15 mouse cellular contexts compared by ENCODE assay signal in the genomic region with DNA sequence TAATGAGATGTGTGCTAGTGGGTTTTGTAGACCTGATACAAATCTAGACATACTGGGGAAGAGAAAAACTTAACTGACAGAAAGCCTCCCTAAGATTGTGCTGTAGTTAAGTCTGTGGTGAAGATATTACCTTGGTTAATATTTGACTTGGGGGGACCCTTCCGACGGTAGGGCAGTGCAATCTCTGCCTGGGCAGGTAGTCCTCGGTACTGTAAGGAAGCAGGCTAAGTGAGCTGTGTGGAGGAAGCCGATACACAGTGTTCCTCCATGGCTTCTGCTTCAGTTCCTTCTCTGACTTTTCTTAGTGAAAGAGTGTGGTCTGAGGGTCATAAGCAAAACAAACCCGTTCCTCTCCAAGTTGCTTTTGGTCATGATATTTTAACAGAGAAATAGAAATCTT.
"Had no signal": no experiment of that assay in that cellular context is flagged by ENCODE, and none has a peak within 500 bp of the region (broad histone marks: within the 10 kb centered on the region; RNA-seq: fewer than 3 reads in every experiment).

No protein-coding gene starts in this region.

- H3K9ac ChIP-seq: lung, embryonic 14.5 days; midbrain, embryonic 13.5 days; midbrain, embryonic 15.5 days; neural tube, embryonic 12.5 days; stomach, embryonic 15.5 days had no signal

- H3K4me2 ChIP-seq: lung, embryonic 14.5 days; midbrain, embryonic 11.5 days; midbrain, embryonic 13.5 days; midbrain, embryonic 15.5 days; neural tube, embryonic 12.5 days; stomach, embryonic 15.5 days had no signal

- H3K36me3 ChIP-seq: midbrain, embryonic 13.5 days; midbrain, embryonic 15.5 days; neural tube, embryonic 12.5 days; stomach, embryonic 15.5 days had no signal

- DNase-seq: lung, adult 18-20 months; lung, embryonic 14.5 days; lung, postnatal 10 days; lung, postnatal 36 days; right cerebral cortex, postnatal 14 days; thymus, adult 2 months; thymus, postnatal 36 days had no signal

- H3K4me3 ChIP-seq: megakaryocyte, embryonic 14.5 days; midbrain, embryonic 13.5 days; midbrain, embryonic 15.5 days; neural tube, embryonic 12.5 days; stomach, embryonic 15.5 days had no signal

- ATAC-seq: midbrain, embryonic 13.5 days; midbrain, embryonic 15.5 days had no signal

- H3K27me3 ChIP-seq: midbrain, embryonic 13.5 days; midbrain, embryonic 15.5 days; neural tube, embryonic 12.5 days; stomach, embryonic 15.5 days had no signal

- H3K27ac ChIP-seq: macrophage; midbrain, embryonic 13.5 days; midbrain, embryonic 15.5 days; neural tube, embryonic 12.5 days; stomach, embryonic 15.5 days; stomach, postnatal 0 days had no signal

- H3K9me3 ChIP-seq: megakaryocyte, embryonic 14.5 days; midbrain, embryonic 13.5 days; midbrain, embryonic 15.5 days; neural tube, embryonic 12.5 days; stomach, embryonic 15.5 days had no signal

- H3K4me1 ChIP-seq: megakaryocyte, embryonic 14.5 days; midbrain, embryonic 13.5 days; midbrain, embryonic 15.5 days; neural tube, embryonic 12.5 days; stomach, embryonic 15.5 days had no signal
